In the genomic region with DNA sequence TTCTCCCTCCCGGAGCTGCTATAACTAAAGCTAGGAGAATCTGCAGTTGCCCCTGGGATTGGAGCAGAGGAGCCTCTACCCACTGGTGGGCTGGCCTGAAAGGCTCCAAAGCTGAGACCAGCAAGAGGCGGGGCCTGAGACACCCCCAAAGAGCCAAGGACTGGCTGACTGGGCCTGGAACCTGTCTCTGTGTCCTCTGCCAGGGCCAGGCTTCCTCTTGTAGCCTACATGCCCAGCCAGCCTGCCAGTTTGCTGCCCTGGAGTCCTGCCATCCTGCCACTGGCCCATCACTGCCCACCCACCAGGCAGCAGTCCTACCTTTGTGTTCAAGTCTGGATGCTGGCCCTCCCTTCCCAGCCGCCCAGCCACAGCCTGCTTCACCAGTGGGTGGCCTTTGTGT, we compare ENCODE assay signal across 8 mouse cellular contexts.
DNase-seq lines count a peak whose midpoint lies in the region; ATAC-seq lines count a peak whose summit lies in the region.

No protein-coding gene starts in this region.

- peak; percentile 42 for DNase-seq in adrenal gland, postnatal 10 days
- DNase-seq in adrenal gland, adult (ENCODE audit: inconsistent age in 2 of 2, low spot score in 1 of 2), result no peak
- DNase-seq in 3134 (ENCODE audit: extremely low read depth, insufficient read length, low spot score), result peak; percentile 58
- peak; percentile 61 to 74 for DNase-seq in cerebellum, postnatal 36 days
- peak; percentile 30 to 42 for DNase-seq in layer of hippocampus, adult 8-10 months (ENCODE audit: low spot score in 2 of 2)
- DNase-seq in kidney, adult 18-20 months, result no peak
- no peak for DNase-seq in thymus, postnatal 4 days

- ATAC-seq in erythroblast, adult 5-6 weeks (replicated peaks; ENCODE audit: low FRiP score, poor library complexity, severe bottlenecking), result no peak

Comparison
In these comparisons a context has a peak if more than half of its experiments do, and no peak if none do; other contexts are left out.
1. DNase-seq: peak in adrenal gland, postnatal 10 days (single experiment), 3134 (single experiment), cerebellum, postnatal 36 days (2 of 2) and layer of hippocampus, adult 8-10 months (2 of 2); none in adrenal gland, adult (0 of 2), kidney, adult 18-20 months (single experiment) and thymus, postnatal 4 days (single experiment).